Mouse (Mus musculus): ENCODE measurements at regions not wholly inside any gene's neighbourhood (a gene's known extent, or its start where the extent isn't known, plus 50 kb on each side); places are given as distances from the start of the nearest gene placed in this dataset.

- TF ChIP-seq CTCF (IDR thresholded peaks at IDR 0.05; ENCODE audit: control insufficient read depth, insufficient read depth, insufficient replicate concordance, low read depth, low read length) (no peak), POLR2A (IDR thresholded peaks at IDR 0.05; ENCODE audit: control insufficient read depth, low read depth, low read length) (no peak)
These were observed 182.6 kb downstream of the Ice1 start for GRCm38 (mm10) chr13:70454592-70455390.
